Mouse (Mus musculus) G1E-ER4 (cell line): Measurements from ENCODE around the gene Izumo1. TPM values are rescaled to one million over a fixed set of nuclear protein-coding genes. Genes with fewer than 3 reads are reported as not detected.

Source experiments
- GATA1 ChIP-seq: IDR thresholded peaks from one replicate; pipeline ENCODE4 v1.8.0; 2012; ENCODE audit warnings: low read length, inconsistent platforms
- polyA plus RNA-seq: library from polyadenylated mRNA; stranded (reverse); fragments of >175 nt; gene quantifications from 2 replicates; pipeline ENCODE4 v1.2.3, GENCODE M21; 2012

The Izumo1 gene
- polyA plus RNA-seq = 0.11 and 0.14 TPM in 2 replicates

DNA sequence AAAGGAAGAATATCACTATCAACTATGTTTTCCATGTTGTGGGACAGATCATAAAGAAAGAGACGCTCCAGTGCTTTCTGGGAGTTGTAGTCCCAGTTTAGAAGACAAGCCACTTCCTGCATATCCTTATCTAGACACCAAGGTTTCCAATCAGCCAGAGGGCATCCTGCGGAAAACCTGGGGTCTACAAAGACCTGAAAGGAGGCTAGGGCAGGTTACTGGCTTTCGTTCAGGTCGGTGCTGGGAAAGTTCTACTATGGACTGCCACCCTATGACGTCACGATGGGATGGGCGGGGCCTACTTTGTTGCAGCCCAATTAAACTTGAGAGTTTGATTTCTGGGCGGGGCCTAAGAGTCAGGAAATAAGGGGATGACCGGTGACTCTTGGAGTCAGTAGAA lies at the start of gene Izumo1:
TSS of gene Izumo1 (plus strand) at position 369 of the 400 bp plus-strand sequence.
- no peak for TF ChIP-seq GATA1

- no peak for TF ChIP-seq GATA1
These were observed 49.6 kb upstream of the Izumo1 start for GRCm38 (mm10) chr7:45571966-45572365.

DNA sequence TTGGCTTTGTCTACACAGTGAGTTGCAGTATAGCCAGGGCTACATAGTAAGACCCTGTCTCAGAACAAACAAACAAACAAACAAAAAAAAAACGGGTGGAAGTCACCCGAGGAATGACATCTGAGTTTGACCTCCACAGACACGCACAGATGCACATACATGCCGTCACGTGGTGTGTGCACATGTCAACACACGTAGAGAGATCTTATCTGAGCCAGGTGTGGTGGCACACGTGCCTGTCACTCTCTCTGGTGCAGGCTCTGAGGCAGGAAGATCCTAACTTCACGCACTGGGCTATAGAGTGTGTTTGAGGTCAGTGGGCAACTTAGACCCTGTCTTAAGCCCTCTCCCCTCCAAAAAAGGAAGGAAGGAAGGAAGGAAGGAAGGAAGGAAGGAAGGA lies 47.7 kb upstream of the Izumo1 start:
- TF ChIP-seq GATA1 = no peak

DNA sequence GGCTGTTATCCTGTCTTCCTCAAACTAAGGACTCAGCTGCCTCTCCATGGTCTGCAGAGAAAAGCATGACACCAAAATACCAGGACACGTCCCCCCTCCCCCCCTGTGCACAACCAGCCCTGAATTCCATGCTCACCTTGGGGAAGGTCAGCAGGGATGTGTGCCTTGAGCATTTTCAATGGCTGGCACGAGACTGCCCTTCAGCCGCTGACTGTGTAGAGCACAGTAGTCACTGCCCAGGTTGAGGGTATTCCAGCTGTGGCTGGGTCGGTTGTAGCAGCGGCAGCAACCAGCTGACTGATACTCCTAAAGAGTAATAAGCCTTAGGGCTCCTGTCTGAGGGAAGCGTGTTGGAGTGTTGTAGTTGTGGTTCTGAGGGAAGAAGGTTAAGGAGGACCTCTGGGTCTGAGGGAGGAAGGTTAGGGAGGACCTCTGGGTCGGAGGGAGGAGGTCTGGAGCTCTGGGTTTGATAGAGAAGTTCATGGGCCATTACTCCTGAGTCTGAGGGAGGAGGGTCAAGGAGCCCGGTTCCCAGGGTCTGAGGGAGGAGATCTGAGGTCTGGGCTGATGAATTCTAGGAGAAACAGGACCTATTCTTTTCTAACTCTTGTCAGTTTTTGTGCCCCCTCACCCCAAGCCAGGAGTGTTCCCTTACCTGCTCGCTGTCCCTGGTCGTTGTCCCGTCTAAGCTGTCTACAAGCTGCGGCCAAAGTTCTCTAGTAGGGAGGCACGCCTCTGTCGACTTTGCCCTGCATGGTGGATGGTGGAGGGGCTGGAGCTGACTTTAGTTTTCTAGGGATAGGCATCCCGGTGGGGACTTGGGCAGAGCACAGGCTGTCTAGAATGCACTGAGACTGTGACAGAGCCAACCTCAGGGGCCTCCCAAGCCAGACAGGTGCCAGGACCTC lies 46.9 kb upstream of the Izumo1 start:
- TF ChIP-seq GATA1 = no peak

DNA sequence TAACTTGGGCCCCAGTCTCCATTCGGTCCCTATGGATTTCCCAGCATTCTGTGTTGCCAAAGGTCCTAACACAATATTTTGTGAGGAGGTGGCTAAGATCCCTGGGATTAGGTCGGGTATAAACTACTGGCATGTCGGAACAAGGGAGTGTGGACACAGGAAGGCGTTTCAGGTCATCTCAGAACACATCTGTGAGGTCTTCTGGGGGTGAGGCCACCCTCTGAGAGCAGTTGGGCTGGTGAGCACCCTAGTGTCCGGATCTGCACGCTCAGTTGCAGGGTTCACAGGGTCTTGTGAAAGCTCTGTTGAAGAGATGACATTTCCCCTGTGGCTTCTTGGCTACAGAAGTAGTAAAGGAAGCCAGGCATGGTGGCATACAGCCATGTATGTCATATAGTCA lies 35.7 kb upstream of the Izumo1 start:
- no peak for TF ChIP-seq GATA1

GRCm38 (mm10) chr7:45587631-45588592 lies 33.7 kb upstream of the Izumo1 start:
- TF ChIP-seq GATA1 = no peak

DNA sequence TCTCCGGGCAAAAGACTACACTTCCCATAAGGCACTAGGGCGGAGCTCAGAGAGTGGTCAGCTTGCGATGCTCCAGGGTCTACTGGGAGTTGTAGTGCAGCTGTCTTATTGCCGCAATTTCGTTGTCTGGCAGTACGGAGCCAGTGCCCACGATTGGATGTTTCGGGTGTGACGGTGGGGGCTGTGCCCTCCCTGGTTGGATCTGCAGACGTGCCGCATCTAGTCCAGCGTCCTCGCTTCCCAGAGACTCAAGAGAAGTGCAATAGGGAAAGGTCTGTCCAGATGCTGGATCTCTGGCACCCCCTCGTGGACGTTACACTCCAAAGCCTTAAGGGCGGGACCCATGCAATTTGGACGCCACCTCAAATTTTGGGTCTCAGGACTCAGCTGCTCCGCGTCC lies 32.4 kb upstream of the Izumo1 start:
- no peak for TF ChIP-seq GATA1

GRCm38 (mm10) chr7:45589898-45590297 lies 31.7 kb upstream of the Izumo1 start:
- TF ChIP-seq GATA1 = no peak

- TF ChIP-seq GATA1 = no peak
These were observed 30.7 kb upstream of the Izumo1 start for GRCm38 (mm10) chr7:45590874-45591273.

DNA sequence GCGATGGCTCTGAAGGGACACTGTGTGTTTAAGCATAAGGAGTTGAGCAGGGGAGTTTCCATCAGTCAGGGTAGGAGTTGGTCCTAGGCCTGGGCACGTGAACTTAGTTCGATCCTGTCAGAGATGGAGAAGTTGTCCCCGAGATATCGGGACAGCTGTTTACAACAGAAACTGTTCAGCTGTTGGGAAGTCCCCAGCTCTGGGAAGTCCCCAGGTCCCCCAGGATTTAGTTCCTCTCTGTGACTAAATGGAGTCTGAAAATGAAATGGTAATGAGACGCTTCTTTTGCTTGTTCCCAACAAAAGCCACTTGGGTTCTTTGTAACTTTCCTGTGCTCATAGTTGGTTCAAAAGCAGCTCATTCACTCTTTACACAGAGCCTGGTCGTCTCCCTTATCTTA lies 29.7 kb upstream of the Izumo1 start:
- TF ChIP-seq GATA1 = no peak

GRCm38 (mm10) chr7:45593118-45593815 lies 28.3 kb upstream of the Izumo1 start:
- no peak for TF ChIP-seq GATA1

DNA sequence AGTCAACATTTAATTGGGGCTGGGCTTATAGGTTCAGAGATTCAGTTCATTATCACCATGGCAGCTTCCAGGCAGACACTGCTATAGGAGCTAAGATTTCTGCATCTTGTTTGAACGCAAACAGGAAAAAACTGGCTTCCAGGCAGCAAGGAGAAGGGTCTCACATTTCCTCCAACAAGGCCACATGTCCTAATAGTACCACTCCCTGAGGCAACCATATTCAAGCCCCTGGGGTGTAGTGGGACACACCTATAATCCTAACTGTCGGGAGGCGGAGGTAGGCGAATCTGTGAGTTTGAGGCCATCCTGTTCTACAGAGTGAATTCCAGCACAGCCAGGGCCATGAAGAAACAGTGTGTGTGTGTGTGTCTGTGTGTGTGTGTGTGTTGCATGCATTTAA lies 26.4 kb upstream of the Izumo1 start:
- no peak for TF ChIP-seq GATA1

GRCm38 (mm10) chr7:45596107-45596506 lies 25.5 kb upstream of the Izumo1 start:
- TF ChIP-seq GATA1 = no peak

- no peak for TF ChIP-seq GATA1
These were observed 24.6 kb upstream of the Izumo1 start for GRCm38 (mm10) chr7:45597013-45597412.

DNA sequence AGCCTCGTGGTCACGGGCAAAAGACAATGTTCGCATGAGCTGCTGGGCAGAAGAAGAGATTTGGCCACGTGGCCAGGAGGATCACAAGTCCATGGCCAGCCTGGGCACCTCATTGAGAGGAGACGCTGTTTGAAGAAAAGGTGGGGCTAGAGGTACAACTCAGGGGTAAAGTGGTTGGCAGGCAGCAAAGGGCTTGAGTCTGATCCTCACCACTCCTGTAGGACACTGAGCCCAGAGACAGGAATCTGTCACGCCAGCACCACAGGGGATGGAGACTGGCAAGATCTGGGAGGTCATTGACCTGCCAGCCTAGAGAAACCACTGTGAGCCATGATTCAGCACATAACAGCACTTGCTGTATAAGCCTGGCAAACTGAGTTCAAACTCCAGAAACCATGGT lies 24.1 kb upstream of the Izumo1 start:
- TF ChIP-seq GATA1 = no peak
